Mouse (Mus musculus) cerebellum, postnatal 4 days (tissue): ENCODE results near the gene Ldhc.
"Not testable (repeated sequence)": the region's sequence is repeated elsewhere in the genome, so short reads cannot be mapped to it uniquely, and the experiment has no call there.

ENCODE experiments used
- DNase-seq, 2 experiments: peaks; one replicate each; pipeline ENCODE4 v3.0.0; 2022; ENCODE audit warnings: low spot score in 2 of 2, mixed read lengths in 1 of 2

Gene Ldhc

GRCm38 (mm10) chr7:46842278-46842677 lies 18.7 kb upstream of the Ldhc start:
- no peak for DNase-seq

- no peak for DNase-seq
These were observed 17.4 kb upstream of the Ldhc start for GRCm38 (mm10) chr7:46843576-46843975.

GRCm38 (mm10) chr7:46845211-46845977 lies 15.6 kb upstream of the Ldhc start:
- peak; percentile 82 to 92 for DNase-seq

- no peak for DNase-seq
These were observed 15.0 kb upstream of the Ldhc start for GRCm38 (mm10) chr7:46845978-46846485.

- DNase-seq, result peak in 1 of 2 experiments; percentile 64
These were observed 14.3 kb upstream of the Ldhc start for GRCm38 (mm10) chr7:46846486-46847244.

- no peak for DNase-seq
These were observed 11.7 kb upstream of the Ldhc start for GRCm38 (mm10) chr7:46849287-46849686.

- DNase-seq, result no peak
These were observed 10.0 kb upstream of the Ldhc start for GRCm38 (mm10) chr7:46851026-46851425.

GRCm38 (mm10) chr7:46852666-46853065 lies 8.3 kb upstream of the Ldhc start:
- no peak for DNase-seq

GRCm38 (mm10) chr7:46853365-46853764 lies 7.6 kb upstream of the Ldhc start:
- no peak for DNase-seq

- no peak for DNase-seq
These were observed 5.0 kb upstream of the Ldhc start for GRCm38 (mm10) chr7:46855866-46856560.

- no peak for DNase-seq
These were observed 3.6 kb upstream of the Ldhc start for GRCm38 (mm10) chr7:46857436-46857835.

- no peak for DNase-seq
These were observed 2.0 kb upstream of the Ldhc start for GRCm38 (mm10) chr7:46859031-46859430.

GRCm38 (mm10) chr7:46871988-46872387 lies 11.0 kb downstream of the Ldhc start:
- no peak for DNase-seq

- no peak for DNase-seq
These were observed 15.8 kb downstream of the Ldhc start for GRCm38 (mm10) chr7:46876841-46877240.

GRCm38 (mm10) chr7:46877255-46877654 lies 16.3 kb downstream of the Ldhc start:
- no peak for DNase-seq

GRCm38 (mm10) chr7:46879851-46880250 lies 18.8 kb downstream of the Ldhc start:
- DNase-seq, result peak in 1 of 2 experiments; percentile 15

GRCm38 (mm10) chr7:46880992-46881391 lies 20.0 kb downstream of the Ldhc start:
- no peak for DNase-seq

GRCm38 (mm10) chr7:46881941-46882340 lies 20.9 kb downstream of the Ldhc start:
- DNase-seq, result not testable (repeated sequence)

GRCm38 (mm10) chr7:46883304-46883703 lies 22.3 kb downstream of the Ldhc start:
- no peak for DNase-seq

GRCm38 (mm10) chr7:46895511-46895910 lies 34.5 kb downstream of the Ldhc start:
- DNase-seq, result no peak

- DNase-seq, result no peak
These were observed 38.3 kb downstream of the Ldhc start for GRCm38 (mm10) chr7:46899343-46899742.

- DNase-seq, result no peak
These were observed 50.2 kb downstream of the Ldhc start for GRCm38 (mm10) chr7:46911250-46911649.
